Mouse (Mus musculus) heart, adult 11 months (tissue): ENCODE measurements around the gene Pfkl.
"Not testable (repeated sequence)": the region's sequence is repeated elsewhere in the genome, so short reads cannot be mapped to it uniquely, and the experiment has no call there.

Experiments used
- DNase-seq: peaks from one replicate; pipeline ENCODE4 v3.0.0; 2022

Gene Pfkl

GRCm38 (mm10) chr10:77969973-77970325, 39.9 kb downstream of the Pfkl start:
- DNase-seq = no peak

- peak; percentile 95 for DNase-seq
Measured at GRCm38 (mm10) chr10:77969274-77969972, 40.5 kb downstream of the Pfkl start.

- peak; percentile 92 for DNase-seq
Measured at GRCm38 (mm10) chr10:77963971-77964370, 45.9 kb downstream of the Pfkl start.

DNA sequence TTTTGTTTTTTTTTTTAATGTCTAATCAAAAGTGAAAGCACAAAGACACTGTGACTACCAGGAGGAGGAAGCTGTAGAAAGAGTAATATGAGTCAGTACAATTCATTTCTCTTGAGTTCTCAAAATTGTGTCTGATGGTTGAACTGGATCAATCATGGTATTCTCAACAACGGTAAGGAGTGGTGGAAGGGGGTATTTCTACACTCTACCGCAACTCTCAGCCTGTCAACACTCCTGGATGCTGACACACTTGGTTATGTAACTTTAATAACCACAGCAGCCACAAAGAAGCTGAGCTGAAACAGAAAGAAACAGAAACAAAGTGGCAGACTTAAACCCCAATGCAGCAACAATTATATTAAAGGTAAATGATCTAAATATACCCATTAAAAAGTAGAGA, 47.2 kb downstream of the Pfkl start:
- DNase-seq = no peak

DNA sequence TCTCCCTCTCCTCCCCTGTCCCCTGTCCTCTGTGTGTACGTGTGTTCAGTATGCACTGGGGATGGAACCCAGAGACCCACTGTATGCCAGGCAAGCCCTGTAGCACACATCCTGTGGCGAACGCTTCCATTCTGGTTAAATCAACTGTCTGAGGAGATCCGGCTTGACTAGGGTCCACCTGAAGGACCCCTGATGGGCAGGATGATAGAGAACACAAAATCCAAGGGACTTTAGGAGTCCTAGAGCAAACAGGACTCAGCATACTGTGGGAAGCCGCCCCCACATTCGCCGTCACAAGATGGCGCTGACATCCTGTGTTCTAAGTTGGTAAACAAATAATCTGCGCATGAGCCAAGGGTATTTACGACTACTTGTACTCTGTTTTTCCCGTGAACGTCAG, 59.4 kb downstream of the Pfkl start:
- not testable (repeated sequence) for DNase-seq

DNA sequence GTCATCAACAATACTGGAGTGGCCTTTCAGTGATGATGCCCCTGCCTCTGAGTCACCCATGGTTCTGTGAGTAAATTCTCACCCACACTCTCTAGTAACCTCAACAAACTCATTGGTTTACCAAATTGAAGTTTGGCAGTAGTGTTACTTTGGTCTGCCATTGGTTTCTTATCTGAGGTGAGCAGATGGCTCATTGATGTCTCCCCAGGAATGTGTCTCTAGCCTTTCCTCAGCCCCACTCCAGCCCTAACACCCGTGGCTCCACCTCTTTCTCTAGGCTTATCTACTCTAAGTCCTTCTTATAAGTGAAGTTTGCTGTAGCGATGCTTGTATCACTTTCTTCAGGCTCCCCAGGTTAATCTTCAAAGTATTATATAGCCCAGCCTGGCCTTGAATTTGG, 70.2 kb downstream of the Pfkl start:
- DNase-seq = no peak
